Mouse (Mus musculus) ovary, adult 2 months (tissue): Measurements from ENCODE around the gene Ctrc. TPM values are rescaled to one million over a fixed set of nuclear protein-coding genes. Genes with fewer than 3 reads are reported as not detected.

Experiments used
- polyA plus RNA-seq: library from polyadenylated mRNA; depleted of rRNA; stranded (reverse); fragments of >200 nt; gene quantifications from 2 replicates; pipeline ENCODE4 v1.2.3, GENCODE M21; 2012; rRNA removed

Gene Ctrc
- 0.29 and 0.70 TPM in 2 replicates for polyA plus RNA-seq

DNA sequence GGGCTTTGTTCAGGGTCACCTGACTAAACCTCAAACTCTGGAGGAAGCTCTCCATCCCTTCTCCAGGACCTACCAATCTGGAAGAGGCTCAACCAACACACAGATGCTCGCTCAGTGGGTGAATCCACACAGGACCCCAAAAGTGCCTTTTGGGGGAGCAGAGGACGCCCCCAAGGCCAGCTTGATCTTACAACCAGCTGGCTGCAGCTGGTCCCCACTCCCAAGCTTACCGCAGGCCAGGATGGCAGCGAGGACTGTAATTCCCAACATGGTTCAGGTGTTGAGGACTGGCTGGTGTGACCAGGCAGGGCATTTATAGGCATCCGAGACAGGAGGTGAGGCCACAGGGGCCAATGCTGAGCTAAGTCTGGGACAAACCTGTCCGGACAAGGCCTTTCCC is at the start of gene Ctrc:
Gene Ctrc, minus strand, starts transcription at position 361 of the 400 bp plus-strand sequence.

DNA sequence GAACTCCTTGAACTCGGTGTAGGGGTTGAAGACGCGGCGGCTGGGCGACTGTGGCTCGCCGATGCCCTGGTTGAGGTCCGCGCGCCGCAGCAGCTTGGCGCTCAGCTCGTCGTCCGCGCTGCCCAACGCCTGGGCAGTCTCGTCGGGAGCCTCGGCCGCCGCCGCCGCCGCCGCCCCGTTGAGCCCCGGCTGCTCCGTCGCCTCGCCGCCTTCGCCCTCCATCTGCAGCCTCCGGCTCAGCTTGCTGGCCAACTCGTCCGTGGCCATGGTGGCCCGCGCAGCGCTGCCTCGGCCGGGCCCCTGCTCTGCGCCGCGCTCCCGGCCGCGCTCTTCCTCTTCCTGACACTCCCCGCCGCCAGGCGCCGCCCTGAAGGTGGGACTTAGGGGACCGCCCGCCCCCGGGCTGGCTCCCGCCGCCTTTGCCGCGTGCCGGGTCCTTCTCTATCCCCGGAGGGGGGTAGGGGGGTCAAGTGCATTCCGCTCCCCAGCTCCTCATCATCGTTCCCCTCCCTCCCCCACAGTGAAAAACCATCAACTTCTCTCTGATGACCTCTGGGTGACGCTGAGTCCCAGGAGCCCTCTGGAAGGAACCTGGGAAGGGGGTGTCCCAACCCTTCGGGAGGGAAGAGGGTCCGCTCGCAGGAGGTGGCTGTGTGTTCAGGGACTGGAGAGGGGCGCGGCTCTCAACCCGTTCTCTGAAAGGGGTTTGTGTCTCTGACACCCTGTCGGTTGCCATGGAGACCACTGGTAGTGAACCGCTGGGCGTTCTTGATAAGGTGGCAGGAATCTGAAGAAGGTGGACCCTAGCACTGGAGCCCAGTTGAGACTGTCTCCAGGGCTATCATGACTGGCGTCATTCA is 28.7 kb upstream of the Ctrc start, which contains the start of gene Efhd2:
Gene Efhd2, minus strand, starts transcription at position 320 of the 860 bp plus-strand sequence.

DNA sequence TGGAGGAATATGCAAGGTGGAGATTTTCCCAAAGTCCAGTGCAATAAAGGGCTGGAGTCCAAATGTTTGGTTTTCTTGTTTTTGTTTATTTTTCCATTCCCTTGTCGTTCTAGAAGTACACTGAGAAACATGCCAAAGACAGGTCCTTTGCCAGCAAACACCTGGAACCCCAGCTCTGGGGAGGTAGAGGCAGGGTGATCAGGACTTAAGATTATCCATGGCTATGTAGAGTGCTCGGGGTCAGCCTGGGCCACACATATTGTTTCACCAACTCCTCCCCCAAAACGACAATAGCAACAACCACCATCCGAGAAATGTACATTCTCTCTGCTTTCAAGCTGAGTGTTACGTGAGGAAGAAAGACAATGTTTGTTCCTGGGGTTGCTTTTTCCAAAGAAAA is 20.1 kb downstream of the Ctrc start, which contains the start of gene Cela2a:
Gene Cela2a, minus strand, starts transcription at position 101 of the 400 bp plus-strand sequence.

DNA sequence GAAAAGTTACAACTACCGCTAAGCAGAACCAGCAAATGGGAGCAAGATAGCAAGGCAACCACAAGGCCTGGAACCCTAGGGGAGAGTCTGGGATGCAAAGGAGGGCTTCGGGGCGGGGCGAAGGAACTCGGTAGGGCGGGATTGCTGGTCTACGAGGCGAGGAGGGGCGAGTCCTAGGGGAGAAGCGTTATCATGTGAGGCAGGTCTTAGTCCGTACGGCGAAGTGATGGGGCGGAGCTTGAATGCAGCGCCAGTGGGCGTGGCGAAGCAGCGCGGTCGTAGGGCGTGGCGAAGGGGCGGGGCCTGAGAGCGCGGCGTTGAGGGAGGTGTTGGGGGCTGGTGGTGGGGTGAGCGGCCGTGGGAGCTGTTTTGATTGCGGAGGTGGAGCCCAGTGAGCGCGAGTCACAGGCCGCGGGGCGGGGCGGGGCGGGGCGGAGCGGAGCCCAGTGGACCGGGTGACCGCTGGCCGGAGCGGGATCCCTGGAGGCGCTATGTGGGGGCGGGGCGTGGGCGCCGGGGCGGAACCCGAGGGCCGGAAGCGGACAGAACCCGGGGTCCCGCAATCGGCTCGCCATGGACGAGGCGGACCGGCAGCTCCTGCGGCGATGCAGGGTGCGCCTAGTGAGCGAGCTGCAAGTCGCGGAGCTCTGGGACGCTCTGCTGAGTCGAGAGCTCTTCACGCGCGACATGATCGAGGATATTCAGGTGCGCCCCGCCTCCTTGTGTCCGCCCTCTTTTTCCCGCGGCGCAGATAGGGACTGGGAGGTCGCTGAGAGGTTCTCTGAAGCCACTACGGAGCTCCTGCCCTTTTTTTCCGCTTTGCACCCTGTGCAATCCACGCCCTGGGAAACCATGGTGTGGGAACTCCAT is 52.6 kb downstream of the Ctrc start, which contains the start of gene Casp9:
Gene Casp9, plus strand, starts transcription at position 331 of the 870 bp plus-strand sequence.

DNA sequence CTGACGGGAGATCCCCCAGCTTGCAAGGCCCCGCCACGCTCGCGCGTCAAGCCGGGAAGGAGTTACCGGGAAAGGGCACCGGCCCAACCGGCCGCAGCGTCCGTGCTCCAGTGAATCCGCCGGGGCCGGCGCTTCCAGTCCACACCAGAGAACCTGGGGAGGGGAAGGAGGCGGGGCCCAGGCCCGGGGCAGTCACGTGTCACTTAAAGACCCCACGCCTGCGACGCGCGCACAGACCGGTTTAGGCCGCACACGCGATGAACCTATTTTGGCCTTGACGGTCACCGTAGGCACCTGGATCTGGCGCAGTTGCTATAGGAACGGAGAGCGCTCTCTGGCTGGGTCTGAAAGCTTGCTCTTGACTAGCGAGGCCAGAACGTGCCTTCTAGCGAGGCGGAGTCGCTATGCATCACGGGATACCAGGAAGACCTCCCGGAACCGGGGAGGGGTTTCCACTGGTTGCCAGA is 55.6 kb downstream of the Ctrc start, which contains the start of gene Dnajc16:
Gene Dnajc16, minus strand, starts transcription at position 408 of the 467 bp plus-strand sequence.

Other genes starting within 250 kb of the Ctrc start
- 38.7 and 43.2 TPM in 2 replicates for gene Fblim1, start 240.3 kb downstream of the Ctrc start, polyA plus RNA-seq
- gene Tmem82, start 227.7 kb downstream of the Ctrc start, polyA plus RNA-seq: 2.5 and 2.9 TPM in 2 replicates
- 5.1 and 5.5 TPM in 2 replicates for gene Slc25a34, start 222.5 kb downstream of the Ctrc start, polyA plus RNA-seq
- 69.2 and 81.9 TPM in 2 replicates for gene Plekhm2, start 181.5 kb downstream of the Ctrc start, polyA plus RNA-seq
- gene Rsc1a1, start 160.8 kb downstream of the Ctrc start, polyA plus RNA-seq: 10.4 and 14.6 TPM in 2 replicates
- 23.6 and 28.8 TPM in 2 replicates for gene Ddi2, start 122.9 kb downstream of the Ctrc start, polyA plus RNA-seq
- gene Agmat, start 99.7 kb downstream of the Ctrc start, polyA plus RNA-seq: 0.53 and 0.86 TPM in 2 replicates
- gene Dnajc16, start 55.4 kb downstream of the Ctrc start, polyA plus RNA-seq: 14.0 and 14.9 TPM in 2 replicates
- 31.5 and 38.1 TPM in 2 replicates for gene Casp9, start 52.7 kb downstream of the Ctrc start, polyA plus RNA-seq
- gene Cela2a, start 20.2 kb downstream of the Ctrc start, polyA plus RNA-seq: 6.7 and 13.2 TPM in 2 replicates
- 83.2 and 92.9 TPM in 2 replicates for gene Efhd2, start 28.6 kb upstream of the Ctrc start, polyA plus RNA-seq
- 2.4 and 2.7 TPM in 2 replicates for gene Fhad1, start 168.7 kb upstream of the Ctrc start, polyA plus RNA-seq
- 20.9 and 21.7 TPM in 2 replicates for gene Tmem51, start 237.9 kb upstream of the Ctrc start, polyA plus RNA-seq